Comparison of ENCODE assay signal across 8 mouse cellular contexts in genomic region chr2:166045549-166046501, GRCm38 (mm10). TPM values are rescaled to one million over a fixed set of nuclear protein-coding genes. Genes with fewer than 3 reads are reported as not detected.
A peak's percentile ranks its signal among the peaks of the same experiment; 100 is the strongest.
DNase-seq lines count a peak whose midpoint lies in the region; ATAC-seq and TF ChIP-seq lines count a peak whose summit lies in the region.

No protein-coding gene starts in this region.

- no peak overlapping the region for H3K4me2 ChIP-seq in heart, embryonic 12.5 days
- no peak overlapping the region for H3K4me2 ChIP-seq in stomach, embryonic 16.5 days (ENCODE audit: low read depth, low read length)

- H3K9me3 ChIP-seq in heart, embryonic 12.5 days (replicated peaks): no peaks in the 10 kb centered on the region
- no peaks in the 10 kb centered on the region for H3K9me3 ChIP-seq in stomach, embryonic 16.5 days (replicated peaks; ENCODE audit: control insufficient read depth, low read length)

- H3K27me3 ChIP-seq in heart, embryonic 12.5 days (replicated peaks): no peaks in the 10 kb centered on the region
- H3K27me3 ChIP-seq in stomach, embryonic 16.5 days (ENCODE audit: control insufficient read depth, insufficient read depth, low read length): no peaks in the 10 kb centered on the region

- peak overlapping the region; percentile 80 for H3K27ac ChIP-seq in gastrocnemius, adult 2 months
- H3K27ac ChIP-seq in bone marrow, adult 2 months (ENCODE audit: control insufficient read depth, insufficient read depth, low read depth, low read length, poor library complexity): no peak overlapping the region
- peak overlapping the region; percentile 34 for H3K27ac ChIP-seq in heart, embryonic 12.5 days (ENCODE audit: poor library complexity, severe bottlenecking)
- peak overlapping the region; percentile 48 for H3K27ac ChIP-seq in stomach, embryonic 16.5 days (ENCODE audit: low read length)

- TF ChIP-seq CTCF in gastrocnemius, adult 2 months (IDR thresholded peaks at IDR 0.05): peak; percentile 97
- peak; percentile 63 for TF ChIP-seq CTCF in bone marrow, adult 2 months (IDR thresholded peaks at IDR 0.05; ENCODE audit: control insufficient read depth, insufficient read depth, low read length)
- TF ChIP-seq CTCF in lung, adult 2 months (IDR thresholded peaks at IDR 0.05; ENCODE audit: insufficient read depth, low read length): peak; percentile 82

- H3K36me3 ChIP-seq in heart, embryonic 12.5 days: peaks cover 31% of the 10 kb centered on the region
- H3K36me3 ChIP-seq in stomach, embryonic 16.5 days (ENCODE audit: control insufficient read depth, insufficient read depth, low read length): no peaks in the 10 kb centered on the region

- no peak overlapping the region for H3K4me3 ChIP-seq in gastrocnemius, adult 2 months
- no peak overlapping the region for H3K4me3 ChIP-seq in bone marrow, adult 2 months (replicated peaks; ENCODE audit: control insufficient read depth, low read depth, low read length)
- H3K4me3 ChIP-seq in heart, embryonic 12.5 days: no peak overlapping the region
- no peak overlapping the region for H3K4me3 ChIP-seq in lung, adult 2 months (replicated peaks; ENCODE audit: extremely low read depth, low read depth, low read length)
- H3K4me3 ChIP-seq in stomach, embryonic 16.5 days (replicated peaks; ENCODE audit: low read length): no peak overlapping the region

- no peak for TF ChIP-seq POLR2A in bone marrow, adult 2 months (IDR thresholded peaks at IDR 0.05; ENCODE audit: borderline replicate concordance, control insufficient read depth, low read depth, low read length)
- no peak for TF ChIP-seq POLR2A in lung, adult 2 months (IDR thresholded peaks at IDR 0.05; ENCODE audit: borderline replicate concordance, extremely low read depth, low read depth, low read length)

- intact Hi-C loops in gastrocnemius, adult 2 months (cut with DNase I): loop anchor here (2.0 to 5.0 kb wide), 3 partner anchors 124 to 259 kb away; no protein-coding TSS in a partner anchor
- intact Hi-C loops in gastrocnemius, postnatal 14 days (cut with DNase I; ENCODE audit: low total_unique reads): loop anchor here (5.0 kb wide), 1 partner anchor 264 kb away; no protein-coding TSS in a partner anchor

- H3K4me1 ChIP-seq in bone marrow, adult 2 months (ENCODE audit: control insufficient read depth, insufficient read depth, low read length): peaks cover 1% of the 10 kb centered on the region; the same call in 1 of the 2 replicates
- peaks cover 46% of the 10 kb centered on the region for H3K4me1 ChIP-seq in heart, embryonic 12.5 days (replicated peaks)
- H3K4me1 ChIP-seq in lung, adult 2 months (ENCODE audit: control insufficient read depth, insufficient read depth, low read length): peaks cover 15% of the 10 kb centered on the region
- peaks cover 26% of the 10 kb centered on the region for H3K4me1 ChIP-seq in stomach, embryonic 16.5 days (ENCODE audit: control insufficient read depth, insufficient read depth, low read length)

- 24% methylated on average over 10 of the region's 10 CpGs for WGBS in bone marrow, adult 2 months
- WGBS in heart, embryonic 12.5 days: 47% methylated on average over 10 of the region's 10 CpGs
- whole genome bisulfite sequencing in lung, adult 2 months: 29% methylated on average over 10 of the region's 10 CpGs
- WGBS in stomach, embryonic 16.5 days: 49% methylated on average over 10 of the region's 10 CpGs

- ATAC-seq in heart, embryonic 12.5 days (ENCODE audit: insufficient number of reproducible peaks, low FRiP score): no peak
- ATAC-seq in stomach, embryonic 16.5 days (ENCODE audit: insufficient read depth, low FRiP score): no peak

- peak; percentile 47 for DNase-seq in gastrocnemius, adult 2 months
- DNase-seq in gastrocnemius, postnatal 14 days: no peak
- DNase-seq in A20 (ENCODE audit: low read depth, low spot score): peak; percentile 69
- DNase-seq in lung, adult 2 months: no peak
- DNase-seq in urinary bladder, postnatal 10 days (ENCODE audit: low spot score): no peak

- H3K9ac ChIP-seq in heart, embryonic 12.5 days: peak overlapping the region; percentile 41; the same call in 1 of the 2 replicates
- H3K9ac ChIP-seq in stomach, embryonic 16.5 days (ENCODE audit: low read length): no peak overlapping the region; the same call in 1 of the 2 replicates

RNA-seq across cellular contexts. Expression of gene Ncoa3, which starts 53.4 kb away (rescaled TPM):
- total RNA-seq in gastrocnemius, adult 2 months (2021): 10 to 100 TPM; 21.0 to 24.8 TPM
- 10 to 100 TPM; 11.1 to 13.9 TPM for total RNA-seq in gastrocnemius, postnatal 14 days (2021)
- polyA plus RNA-seq in bone marrow, adult 2 months (2011; ENCODE audit: insufficient read depth, insufficient read length, low replicate concordance, missing spikeins): 12.5 and 25.2 TPM in 2 replicates
- polyA plus RNA-seq in heart, embryonic 12.5 days (2016; fragmentation: Nextera tagmentation; extraction: Ambion mirVana): 16.4 and 17.4 TPM in 2 replicates
- 35.3 and 40.3 TPM in 2 replicates for polyA plus RNA-seq in lung, adult 2 months (2012; rRNA removed)
- polyA plus RNA-seq in stomach, embryonic 16.5 days (2015; fragmentation: Nextera tagmentation; extraction: Ambion mirVana): 15.7 and 15.9 TPM in 2 replicates

Comparison
In these comparisons a context has a peak if more than half of its experiments do, and no peak if none do; other contexts are left out.
1. DNase-seq: peak in gastrocnemius, adult 2 months (single experiment) and A20 (single experiment); none in gastrocnemius, postnatal 14 days (single experiment), lung, adult 2 months (single experiment) and urinary bladder, postnatal 10 days (single experiment).
2. Peak in every context shown above with its lines, with median percentiles within 50 percentile points of each other: CTCF ChIP-seq.